Mouse (Mus musculus) heart, postnatal 0 days (tissue): Measurements from ENCODE around the gene Baiap3.

Source experiments
- CTCF ChIP-seq: IDR thresholded peaks from 2 replicates; pipeline ENCODE4 v1.5.1; 2016; ENCODE audit warnings: antibody characterized with exemption, control low read depth, low read depth
- EP300 ChIP-seq: IDR thresholded peaks from 2 replicates; pipeline ENCODE4 v1.6.1; 2016; ENCODE audit warnings: antibody characterized with exemption, low read depth

DNA sequence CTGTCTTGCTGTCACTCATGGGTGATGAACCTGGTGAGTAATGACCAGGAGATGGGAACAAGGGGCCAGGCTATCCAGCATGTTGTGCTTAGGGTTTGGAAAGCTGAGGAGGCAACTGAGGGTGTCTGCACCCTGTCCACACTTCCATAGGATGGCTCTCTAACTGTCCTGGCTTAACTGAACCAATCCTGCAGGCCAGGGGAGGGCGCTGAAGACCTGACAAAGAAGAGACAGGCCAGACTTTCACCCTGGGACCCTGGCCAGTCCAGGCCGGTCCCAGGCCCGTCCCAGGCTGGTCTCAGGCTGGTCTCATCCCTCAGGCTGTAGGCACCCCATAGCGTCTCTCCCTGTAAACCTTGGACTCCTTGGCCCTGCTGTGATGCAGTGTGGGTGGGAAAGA is 34.2 kb upstream of the Baiap3 start:
- TF ChIP-seq CTCF, result no peak
- no peak for TF ChIP-seq EP300
